Mouse (Mus musculus) bone marrow, adult 2 months (tissue): Measurements from ENCODE around the gene Arf1. TPM values are rescaled to one million over a fixed set of nuclear protein-coding genes. Genes with fewer than 3 reads are reported as not detected.
A peak's percentile ranks its signal among the peaks of the same experiment; 100 is the strongest.
"Not testable (repeated sequence)": the region's sequence is repeated elsewhere in the genome, so short reads cannot be mapped to it uniquely, and the experiment has no call there.

Experiments used
- H3K27ac ChIP-seq: fragments of 200-500 bp; 2 replicates; pipeline ENCODE4 v1.5.1; 2012; ENCODE audit warnings: low read depth, mild to moderate bottlenecking, control low read depth, inconsistent platforms, low read length; ENCODE audit not compliant: control insufficient read depth, poor library complexity, insufficient read depth
- H3K4me1 ChIP-seq: fragments of 200-500 bp; 2 replicates; pipeline ENCODE4 v1.6.1; 2011; ENCODE audit warnings: low read length; ENCODE audit not compliant: control insufficient read depth, insufficient read depth
- H3K4me3 ChIP-seq: fragments of 200-500 bp; replicated peaks from 2 replicates; pipeline ENCODE3; 2011; ENCODE audit warnings: mild to moderate bottlenecking, low read depth, low read length, control low read depth; ENCODE audit not compliant: control insufficient read depth
- CTCF ChIP-seq: fragments of 200-500 bp; IDR thresholded peaks from 2 replicates; pipeline ENCODE4 v1.5.1; 2011; ENCODE audit warnings: low read length, control low read depth; ENCODE audit not compliant: control insufficient read depth, insufficient read depth
- POLR2A ChIP-seq: fragments of 200-500 bp; IDR thresholded peaks from 2 replicates; pipeline ENCODE4 v1.6.1; 2011; ENCODE audit warnings: low read depth, mild to moderate bottlenecking, control low read depth, low read length, borderline replicate concordance; ENCODE audit not compliant: control insufficient read depth
- WGBS: fragments of 180-500 bp; shearing (Covaris S2); methylation state at CpG from one replicate; pipeline ENCODE4 v1.1.7; 2018; 5-methylcytosine and 5-hydroxymethylcytosine counted together
- polyA plus RNA-seq: library from polyadenylated mRNA; stranded (reverse); fragments of >200 nt; gene quantifications from 2 replicates; pipeline ENCODE4 v1.2.4, GENCODE M21; 2011; ENCODE audit warnings: low replicate concordance; ENCODE audit not compliant: missing spikeins, insufficient read depth, insufficient read length

Gene Arf1
- polyA plus RNA-seq, 1 experiment: 90.6 TPM

- Histone ChIP-seq H3K4me1 (peaks cover 10% of the 10 kb centered on the region), H3K27ac (no peak overlapping the region), H3K4me3 (no peak overlapping the region)
- TF ChIP-seq POLR2A (no peak), CTCF (no peak)
- WGBS: 72% methylated on average over 4 of the region's 4 CpGs
Measured at GRCm38 (mm10) chr11:59222306-59222705, 5.8 kb downstream of the Arf1 start.

GRCm38 (mm10) chr11:59221604-59222003 lies 6.5 kb downstream of the Arf1 start:
- no peak overlapping the region for H3K4me3 ChIP-seq
- TF ChIP-seq POLR2A (no peak), CTCF (no peak)
- H3K27ac ChIP-seq: no peak overlapping the region
- peaks cover 10% of the 10 kb centered on the region for H3K4me1 ChIP-seq

- TF ChIP-seq CTCF (peak; percentile 39; the same call in 1 of the 2 replicates), POLR2A (no peak)
- H3K4me3 ChIP-seq: no peak overlapping the region
- H3K4me1 ChIP-seq: peaks cover 6% of the 10 kb centered on the region
- H3K27ac ChIP-seq: no peak overlapping the region
Measured at GRCm38 (mm10) chr11:59219064-59219463, 9.0 kb downstream of the Arf1 start.

- no peak overlapping the region for H3K4me3 ChIP-seq
- H3K27ac ChIP-seq: no peak overlapping the region
- no peak for TF ChIP-seq CTCF
- TF ChIP-seq POLR2A: no peak
- peaks cover 5% of the 10 kb centered on the region for H3K4me1 ChIP-seq
- WGBS: 86% methylated on average over 4 of the region's 4 CpGs
Measured at GRCm38 (mm10) chr11:59218389-59218998, 9.6 kb downstream of the Arf1 start.

- WGBS: 19% methylated on average over 3 of the region's 3 CpGs
- TF ChIP-seq POLR2A (no peak), CTCF (no peak)
- Histone ChIP-seq H3K4me1 (peaks cover 7% of the 10 kb centered on the region), H3K4me3 (no peak overlapping the region), H3K27ac (no peak overlapping the region)
Measured at GRCm38 (mm10) chr11:59216955-59217354, 11.1 kb downstream of the Arf1 start.

GRCm38 (mm10) chr11:59212892-59213494 lies 15.1 kb downstream of the Arf1 start:
- WGBS: 86% methylated on average over 12 of the region's 12 CpGs
- Histone ChIP-seq H3K4me3 (no peak overlapping the region), H3K27ac (no peak overlapping the region), H3K4me1 (peaks cover 6% of the 10 kb centered on the region)
- TF ChIP-seq POLR2A (no peak), CTCF (no peak)

GRCm38 (mm10) chr11:59212320-59212719 lies 15.8 kb downstream of the Arf1 start:
- H3K4me1 ChIP-seq, H3K27ac ChIP-seq, H3K4me3 ChIP-seq: not testable (repeated sequence)
- 11% methylated on average over 12 of the region's 12 CpGs for WGBS

GRCm38 (mm10) chr11:59211561-59211960 lies 16.5 kb downstream of the Arf1 start:
- not testable (repeated sequence) for H3K27ac ChIP-seq, H3K4me1 ChIP-seq, H3K4me3 ChIP-seq
- 93% methylated on average over 9 of the region's 9 CpGs for WGBS

- no peak overlapping the region for H3K27ac ChIP-seq
- peaks cover 6% of the 10 kb centered on the region; the same call in 1 of the 2 replicates for H3K4me1 ChIP-seq
- WGBS: 92% methylated on average over 4 of the region's 4 CpGs
- TF ChIP-seq CTCF (no peak), POLR2A (no peak)
- H3K4me3 ChIP-seq: no peak overlapping the region
Measured at GRCm38 (mm10) chr11:59210020-59210419, 18.1 kb downstream of the Arf1 start.
